Mouse (Mus musculus) brain, adult 2 months (tissue): ENCODE measurements around the gene Cpne6.

ENCODE experiments used
- DNase-seq: peaks from one replicate; pipeline ENCODE4 v3.0.0; 2011; ENCODE audit warnings: low read depth, low spot score

Gene Cpne6

DNA sequence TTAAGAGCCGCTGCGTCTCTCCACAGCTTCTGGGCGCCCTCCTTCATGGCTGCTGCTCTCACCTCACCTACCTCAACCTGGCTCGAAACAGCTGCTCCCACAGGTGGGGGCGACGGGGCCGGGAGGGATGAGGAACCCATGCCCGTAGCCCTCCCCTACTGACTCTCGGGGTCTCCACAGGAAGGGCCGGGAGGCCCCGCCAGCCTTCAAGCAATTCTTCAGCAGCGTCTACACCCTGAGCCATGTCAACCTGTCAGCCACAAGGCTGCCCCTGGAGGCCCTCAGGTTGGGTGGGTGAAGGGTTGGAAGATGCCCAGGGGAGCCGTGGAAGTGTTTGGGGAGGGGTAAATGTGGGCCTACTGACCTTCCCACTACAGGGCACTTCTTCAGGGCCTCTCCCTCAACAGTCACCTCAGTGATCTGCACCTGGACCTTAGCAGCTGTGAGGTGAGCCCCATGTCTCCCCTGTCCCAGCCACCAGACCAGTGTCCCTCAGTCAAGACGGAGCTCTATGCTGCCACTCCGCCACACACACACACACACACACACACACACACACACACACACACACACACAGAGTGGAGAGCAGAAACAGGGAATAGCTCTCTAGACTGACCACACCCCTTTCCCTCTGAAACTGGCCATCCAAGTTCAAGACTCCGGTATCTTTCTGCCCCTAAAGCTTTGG lies 13.3 kb upstream of the Cpne6 start:
- no peak for DNase-seq

DNA sequence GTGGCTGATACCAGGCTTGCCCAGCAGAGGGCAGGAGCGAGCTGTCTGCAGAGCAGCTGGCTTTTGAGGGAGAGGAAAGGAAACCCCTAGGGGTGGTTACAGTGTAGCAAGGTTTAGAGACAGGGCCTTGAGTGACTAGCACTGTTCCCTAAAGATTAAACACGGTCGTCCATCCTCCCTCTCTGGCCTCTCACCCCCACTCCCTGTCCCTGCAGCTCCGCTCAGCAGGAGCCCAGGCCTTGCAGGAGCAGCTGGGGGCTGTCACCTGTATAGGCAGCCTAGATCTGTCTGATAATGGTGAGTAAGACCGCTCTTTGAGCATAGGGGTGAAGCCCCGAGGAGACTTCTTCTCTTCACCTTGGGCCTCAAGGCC lies 12.8 kb upstream of the Cpne6 start:
- DNase-seq = peak; percentile 83

DNA sequence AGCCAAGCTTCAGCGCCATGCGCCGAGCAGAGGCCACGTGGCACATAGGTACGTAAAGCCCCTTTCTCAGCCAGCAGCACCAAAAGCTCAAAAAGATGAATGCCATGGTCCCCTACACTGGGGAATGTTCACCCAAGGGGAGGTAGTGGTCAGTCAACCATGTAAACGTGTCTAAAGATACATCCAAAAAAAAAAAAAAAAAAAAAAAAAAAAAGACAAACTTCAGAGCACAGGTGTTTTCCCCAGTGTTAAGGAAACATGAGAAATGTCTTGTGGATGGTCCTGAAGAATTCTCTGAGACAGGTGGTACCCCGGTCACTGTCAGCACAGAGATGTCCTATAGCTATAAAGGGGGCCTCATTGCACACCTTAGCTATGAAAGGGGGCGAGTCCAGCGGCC lies 4.6 kb upstream of the Cpne6 start:
- DNase-seq = no peak

DNA sequence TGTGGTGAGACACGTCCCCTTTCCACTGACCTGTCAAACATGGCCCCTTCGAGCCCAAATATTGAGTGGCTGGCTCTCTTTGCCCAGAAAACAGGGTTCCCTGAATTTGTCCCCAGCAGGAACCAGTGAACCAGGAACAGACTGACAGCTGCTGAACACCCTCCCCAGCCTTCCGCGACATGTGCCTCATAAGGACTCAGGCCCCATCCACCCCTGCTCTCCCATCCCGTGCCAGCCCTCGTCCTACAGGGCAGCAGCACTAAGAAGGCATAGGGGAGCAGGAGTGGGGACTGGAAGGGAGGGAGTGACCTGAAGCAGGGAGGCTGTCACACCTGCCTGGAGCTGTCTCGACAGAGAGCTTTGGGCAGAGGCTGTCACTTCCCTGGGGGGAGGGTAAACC lies 2.4 kb upstream of the Cpne6 start:
- DNase-seq = no peak

GRCm38 (mm10) chr14:55509540-55509939 lies 705 bp upstream of the Cpne6 start:
- no peak for DNase-seq

DNA sequence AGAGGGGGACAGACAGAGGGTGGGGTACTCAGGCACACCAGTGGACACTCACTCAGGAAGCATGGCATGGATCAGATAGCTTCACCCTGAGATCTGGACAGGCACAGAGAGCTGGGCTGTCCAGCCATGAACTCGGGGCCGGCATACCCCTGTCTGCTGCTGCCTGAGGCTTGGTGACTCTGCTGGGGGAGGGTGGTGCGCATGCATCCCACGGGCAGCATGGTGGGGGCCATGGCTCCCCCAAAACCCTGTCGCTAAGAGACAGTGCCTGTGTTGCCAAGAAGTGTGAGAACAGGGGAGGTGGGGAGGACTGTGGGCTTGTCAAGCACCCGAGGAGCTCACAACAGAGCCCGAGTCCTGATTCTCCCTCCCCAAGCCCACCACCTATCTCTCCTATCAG lies 792 bp downstream of the Cpne6 start:
- DNase-seq = peak; percentile 88

- no peak for DNase-seq
Measured at GRCm38 (mm10) chr14:55513927-55514326, 3.7 kb downstream of the Cpne6 start.

DNA sequence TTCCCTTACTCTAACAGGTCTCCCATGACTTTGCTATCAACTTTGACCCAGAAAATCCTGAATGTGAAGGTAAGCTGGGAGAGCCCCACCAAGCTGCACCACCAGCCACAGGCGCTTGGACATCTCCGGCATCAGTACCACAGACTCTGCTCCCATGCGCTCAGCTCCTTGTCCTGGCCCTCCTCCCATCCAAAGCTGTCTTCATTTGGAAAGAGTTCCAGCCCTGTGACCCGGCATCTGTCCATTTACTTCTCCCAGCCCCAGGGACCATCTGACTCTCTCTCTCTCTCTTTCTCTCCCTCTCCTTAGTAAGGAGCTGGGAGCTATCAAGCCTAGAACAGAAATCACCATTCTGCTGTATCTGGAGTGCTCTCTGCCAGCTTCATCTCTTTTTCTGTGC lies 5.6 kb downstream of the Cpne6 start:
- DNase-seq = no peak

GRCm38 (mm10) chr14:55518897-55519296 lies 8.7 kb downstream of the Cpne6 start:
- peak; percentile 89 for DNase-seq

DNA sequence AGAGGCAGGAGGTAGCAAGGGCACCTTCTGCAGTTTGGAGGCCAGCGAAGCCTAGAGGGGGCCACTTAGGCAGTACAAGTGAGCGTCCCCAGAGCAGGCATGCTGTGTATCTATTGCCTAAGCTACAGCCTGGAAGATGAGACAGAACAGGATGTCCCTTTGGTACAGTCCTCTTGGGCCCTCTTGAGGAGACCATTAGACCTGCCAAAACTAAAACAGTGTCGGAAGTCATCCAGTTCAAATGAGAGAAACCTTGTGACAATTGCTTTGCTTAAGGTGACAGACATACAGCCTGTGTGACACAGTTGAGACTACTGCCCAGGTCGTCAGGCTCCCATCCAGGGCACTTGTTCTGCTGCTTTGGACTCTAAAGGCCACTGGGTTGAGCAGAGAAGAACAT lies 9.4 kb downstream of the Cpne6 start:
- peak; percentile 54 for DNase-seq

- peak; percentile 63 for DNase-seq
Measured at GRCm38 (mm10) chr14:55520451-55521361, 10.5 kb downstream of the Cpne6 start.

DNA sequence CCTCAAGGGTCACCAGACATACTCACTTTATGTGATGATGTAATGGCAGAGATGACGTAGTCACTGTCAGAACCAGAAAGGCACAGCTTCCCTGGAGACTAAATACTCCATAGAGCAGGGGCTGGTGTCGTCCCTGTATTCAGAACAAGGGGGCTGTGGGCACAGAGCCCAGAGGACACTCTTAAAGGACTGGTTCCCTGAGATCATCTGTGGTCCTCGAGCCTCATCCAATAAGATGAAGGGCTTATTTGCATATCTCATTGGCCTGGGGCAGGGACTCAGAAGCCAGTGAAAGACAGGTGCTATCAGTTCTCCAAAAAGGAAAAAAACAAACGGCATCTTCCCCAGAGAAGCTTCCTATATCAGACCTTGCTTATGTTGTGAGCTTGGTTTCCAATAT lies 13.8 kb downstream of the Cpne6 start:
- DNase-seq = no peak

DNA sequence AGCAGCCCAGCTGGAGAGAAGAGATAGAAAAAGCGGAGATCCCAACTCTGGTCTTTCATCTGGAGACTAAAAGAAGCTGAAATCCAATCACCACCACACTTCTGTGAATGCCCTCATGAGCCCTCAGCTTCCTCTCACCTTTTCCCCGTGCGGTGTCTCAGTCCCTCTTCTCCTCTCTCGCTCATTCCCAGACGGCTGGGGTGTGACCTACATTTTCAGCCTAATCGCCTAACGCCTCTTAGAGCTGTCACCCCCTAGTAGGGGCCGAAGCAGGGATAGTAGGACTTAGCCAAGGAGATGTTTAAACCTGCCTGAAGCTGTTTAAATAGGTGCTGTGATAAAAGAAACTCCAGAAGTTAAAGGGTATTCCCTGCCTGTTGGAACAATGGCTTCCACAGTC lies 14.5 kb downstream of the Cpne6 start, which contains the start of gene Nrl:
Gene Nrl (minus strand): TSS at position 197 of the 400 bp plus-strand sequence.
- no peak for DNase-seq

DNA sequence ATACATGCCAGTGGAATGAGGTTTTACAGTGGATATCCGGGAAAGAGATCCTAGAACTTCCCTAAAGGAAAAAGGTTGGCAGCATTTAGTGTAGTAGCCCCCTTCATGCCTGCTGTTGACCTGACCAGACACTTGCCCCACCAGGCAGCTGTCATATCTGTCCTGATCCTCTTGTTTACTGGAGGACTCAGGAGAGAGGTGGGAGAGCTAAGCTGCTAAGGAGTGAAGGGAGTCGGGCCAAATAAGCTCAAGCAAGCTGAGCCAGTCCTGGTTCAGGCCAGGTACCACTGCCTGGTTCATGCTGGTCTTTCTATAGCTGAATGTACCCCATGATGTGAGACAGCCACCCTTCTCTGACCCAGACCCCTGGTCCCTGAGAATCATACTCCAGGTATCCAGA lies 16.4 kb downstream of the Cpne6 start:
- DNase-seq = no peak

DNA sequence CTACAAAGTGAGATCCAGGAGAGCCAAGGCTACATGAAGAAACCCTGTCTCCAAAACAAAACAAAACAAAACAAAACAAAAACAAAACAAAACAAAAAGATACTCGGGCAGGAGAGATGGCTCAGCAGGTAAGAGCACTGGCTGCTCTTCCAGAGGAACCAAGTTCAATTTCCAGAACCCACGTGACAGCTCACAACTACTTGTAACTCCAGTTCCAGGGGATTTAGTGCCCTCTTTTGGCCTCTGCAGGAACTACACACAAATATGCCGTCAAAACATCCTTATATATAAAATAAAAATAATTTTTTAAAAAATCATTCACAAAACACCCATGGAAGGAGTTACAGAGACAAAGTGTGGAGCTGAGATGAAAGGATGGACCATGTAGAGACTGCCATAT lies 17.7 kb downstream of the Cpne6 start:
- DNase-seq = peak; percentile 87

DNA sequence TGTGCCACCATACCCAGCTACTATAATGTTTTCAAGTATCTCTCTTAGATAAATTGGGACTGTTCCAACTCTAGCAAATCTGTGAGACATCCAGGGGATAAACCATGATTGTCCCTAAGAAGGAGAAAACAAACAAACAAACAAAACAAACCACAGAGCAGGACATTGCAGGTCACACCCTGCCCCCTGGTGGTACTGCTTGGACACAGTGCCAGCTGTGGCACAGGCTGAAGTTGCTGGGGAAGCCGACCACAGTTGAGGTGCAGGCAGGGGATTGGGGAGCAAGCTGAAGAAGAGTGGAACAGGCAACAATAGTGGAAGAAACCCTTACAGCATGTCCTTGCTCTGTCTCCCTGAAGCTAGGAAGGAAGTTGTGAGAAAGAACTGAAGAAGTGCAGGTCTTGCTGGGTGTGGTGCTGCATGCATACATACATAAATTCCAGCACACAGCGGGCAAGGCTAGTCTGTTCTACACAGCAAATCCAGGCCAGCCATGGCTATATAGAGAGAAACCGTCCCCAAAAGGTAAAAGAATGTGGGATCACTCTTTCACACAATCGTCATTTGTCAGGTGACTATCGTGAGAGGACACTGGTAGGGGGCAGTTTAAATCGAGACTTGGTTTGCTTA lies 26.0 kb downstream of the Cpne6 start:
- peak; percentile 50 for DNase-seq

GRCm38 (mm10) chr14:55540067-55540786 lies 30.0 kb downstream of the Cpne6 start, which contains the start of gene Pck2:
Gene Pck2, plus strand, starts transcription at chr14:55540266.
- DNase-seq = peak; percentile 95

- peak; percentile 93 for DNase-seq
Measured at GRCm38 (mm10) chr14:55540787-55541321, 30.6 kb downstream of the Cpne6 start.

DNA sequence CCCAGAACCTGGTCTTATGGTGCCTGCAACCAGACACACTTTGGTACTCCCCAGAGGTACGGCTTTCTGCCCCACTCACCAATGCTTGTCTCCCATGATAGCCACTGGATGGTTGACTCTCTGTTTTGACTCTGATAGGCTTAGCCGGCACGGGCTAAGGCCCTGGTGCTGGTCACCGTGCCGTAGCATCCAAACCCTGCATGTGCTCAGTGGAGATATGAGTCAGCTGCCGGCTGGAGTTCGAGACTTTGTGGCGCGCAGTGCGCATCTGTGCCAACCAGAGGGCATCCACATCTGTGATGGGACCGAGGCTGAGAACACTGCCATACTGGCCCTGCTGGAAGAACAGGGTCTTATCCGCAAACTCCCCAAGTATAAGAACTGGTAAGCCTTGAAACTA lies 32.0 kb downstream of the Cpne6 start:
- DNase-seq = no peak

DNA sequence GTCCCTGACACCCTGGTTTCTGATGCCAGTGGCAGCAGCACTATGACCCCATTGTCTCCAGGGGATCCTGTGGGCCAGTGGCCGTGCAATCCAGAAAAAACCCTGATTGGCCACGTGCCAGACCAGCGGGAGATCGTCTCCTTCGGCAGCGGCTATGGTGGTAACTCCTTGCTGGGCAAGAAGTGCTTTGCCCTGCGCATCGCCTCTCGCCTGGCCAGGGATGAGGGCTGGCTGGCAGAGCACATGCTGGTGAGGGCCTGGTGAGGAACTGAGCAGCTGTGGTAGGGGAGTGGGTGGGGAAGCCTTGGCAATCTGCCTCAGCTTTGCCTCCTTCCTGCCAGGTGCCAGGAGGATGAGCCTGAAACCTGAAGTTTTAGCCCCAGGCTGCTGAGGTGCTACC lies 34.1 kb downstream of the Cpne6 start:
- DNase-seq = peak; percentile 54

- DNase-seq = peak; percentile 56
Measured at GRCm38 (mm10) chr14:55550191-55550590, 39.9 kb downstream of the Cpne6 start.
